Mouse (Mus musculus) kidney, embryonic 14.5 days (tissue): ENCODE results near the gene Lrpprc. TPM values are rescaled to one million over a fixed set of nuclear protein-coding genes. Genes with fewer than 3 reads are reported as not detected.

Source experiments
- ATAC-seq: fragments of 200-750 bp; cut with Nextera tagmentation; 2 replicates; pipeline ENCODE4 v1.8.0; 2017; ENCODE audit warnings: moderate number of reproducible peaks, mild to moderate bottlenecking, moderate TSS enrichment, moderate library complexity; ENCODE audit not compliant: low FRiP score, low TSS enrichment
- H3K27ac ChIP-seq: fragments of 300-500 bp; sonication (generic); 2 replicates; pipeline ENCODE4 v1.5.1; 2014; ENCODE audit warnings: low read depth, mild to moderate bottlenecking, low read length, moderate library complexity, mixed read lengths
- H3K27me3 ChIP-seq: fragments of 300-500 bp; sonication (generic); 2 replicates; pipeline ENCODE4 v1.6.1; 2014; ENCODE audit warnings: mild to moderate bottlenecking, low read length; ENCODE audit not compliant: control insufficient read depth, insufficient read depth
- H3K36me3 ChIP-seq: fragments of 300-500 bp; sonication (generic); 2 replicates; pipeline ENCODE4 v1.6.1; 2014; ENCODE audit warnings: low read length, mixed read lengths; ENCODE audit not compliant: control insufficient read depth, insufficient read depth
- H3K4me1 ChIP-seq: fragments of 300-500 bp; sonication (generic); 2 replicates; pipeline ENCODE4 v1.6.1; 2014; ENCODE audit warnings: low read length, mixed read lengths; ENCODE audit not compliant: control insufficient read depth, insufficient read depth
- H3K4me2 ChIP-seq: fragments of 300-500 bp; sonication (generic); replicated peaks from 2 replicates; pipeline ENCODE4 v1.6.1; 2014; ENCODE audit warnings: low read depth, mild to moderate bottlenecking, low read length
- H3K4me3 ChIP-seq: fragments of 300-500 bp; sonication (generic); 2 replicates; pipeline ENCODE4 v1.5.1; 2014; ENCODE audit warnings: mild to moderate bottlenecking, low read length
- H3K9ac ChIP-seq: fragments of 300-500 bp; sonication (generic); 2 replicates; pipeline ENCODE4 v1.6.1; 2014; ENCODE audit warnings: low read depth, mild to moderate bottlenecking, low read length, moderate library complexity
- H3K9me3 ChIP-seq: fragments of 300-500 bp; sonication (generic); 2 replicates; pipeline ENCODE4 v1.6.1; 2016; ENCODE audit warnings: low read length; ENCODE audit not compliant: control insufficient read depth
- WGBS: fragments of 180-500 bp; shearing (Covaris S2); extraction: QIAGEN DNeasy Blood & Tissue Kit; methylation state at CpG from one replicate; pipeline ENCODE4 v1.1.7; 2014; 5-methylcytosine and 5-hydroxymethylcytosine counted together
- polyA plus RNA-seq: library from polyadenylated mRNA; unstranded; fragments of >200 nt; fragmentation: Nextera tagmentation; extraction: Ambion mirVana; gene quantifications from 2 replicates; pipeline ENCODE4 v1.2.1, GENCODE M21; 2014

The Lrpprc gene
- polyA plus RNA-seq, 1 experiment from 2014 or later = 64.7 TPM

GRCm38 (mm10) chr17:84736719-84737118, 53.9 kb downstream of the Lrpprc start:
- H3K27me3 ChIP-seq = no peaks in the 10 kb centered on the region
- H3K36me3 ChIP-seq = peaks cover 22% of the 10 kb centered on the region; the same call in 1 of the 2 replicates
- no peaks in the 10 kb centered on the region for H3K9me3 ChIP-seq
- no peak overlapping the region for H3K4me3 ChIP-seq
- H3K27ac ChIP-seq = no peak overlapping the region
- no peak overlapping the region for H3K9ac ChIP-seq
- no peak overlapping the region for H3K4me2 ChIP-seq
- H3K4me1 ChIP-seq = no peaks in the 10 kb centered on the region
- 45% methylated on average over 9 of the region's 9 CpGs for WGBS
- no peak for ATAC-seq

GRCm38 (mm10) chr17:84732612-84733011, 58.0 kb downstream of the Lrpprc start:
- Histone ChIP-seq H3K36me3 (peaks cover 33% of the 10 kb centered on the region), H3K4me1 (no peaks in the 10 kb centered on the region), H3K9me3 (no peaks in the 10 kb centered on the region), H3K4me3 (no peak overlapping the region), H3K27ac (no peak overlapping the region), H3K4me2 (no peak overlapping the region), H3K9ac (no peak overlapping the region), H3K27me3 (no peaks in the 10 kb centered on the region)
- no peak for ATAC-seq
- 96% methylated on average over 8 of the region's 8 CpGs for WGBS

GRCm38 (mm10) chr17:84731361-84731760, 59.2 kb downstream of the Lrpprc start:
- ATAC-seq = no peak
- H3K36me3 ChIP-seq = peaks cover 34% of the 10 kb centered on the region
- H3K9me3 ChIP-seq = no peaks in the 10 kb centered on the region
- no peak overlapping the region for H3K9ac ChIP-seq
- no peak overlapping the region for H3K4me2 ChIP-seq
- H3K27me3 ChIP-seq = no peaks in the 10 kb centered on the region
- H3K4me1 ChIP-seq = no peaks in the 10 kb centered on the region
- WGBS = 81% methylated on average over 12 of the region's 12 CpGs
- H3K27ac ChIP-seq = no peak overlapping the region
- no peak overlapping the region for H3K4me3 ChIP-seq

- no peak overlapping the region for H3K27ac ChIP-seq
- ATAC-seq = no peak
- 85% methylated on average over 5 of the region's 5 CpGs for WGBS
- no peak overlapping the region for H3K4me2 ChIP-seq
- H3K27me3 ChIP-seq = no peaks in the 10 kb centered on the region
- no peaks in the 10 kb centered on the region for H3K4me1 ChIP-seq
- H3K9me3 ChIP-seq = no peaks in the 10 kb centered on the region
- no peak overlapping the region for H3K9ac ChIP-seq
- no peak overlapping the region for H3K4me3 ChIP-seq
- peaks cover 41% of the 10 kb centered on the region for H3K36me3 ChIP-seq
Observed at GRCm38 (mm10) chr17:84729140-84729539, 61.4 kb downstream of the Lrpprc start.

GRCm38 (mm10) chr17:84728201-84728911, 62.2 kb downstream of the Lrpprc start:
- Histone ChIP-seq H3K4me1 (no peaks in the 10 kb centered on the region), H3K4me3 (no peak overlapping the region), H3K9me3 (no peaks in the 10 kb centered on the region), H3K27me3 (no peaks in the 10 kb centered on the region), H3K4me2 (no peak overlapping the region), H3K9ac (no peak overlapping the region), H3K27ac (no peak overlapping the region), H3K36me3 (peaks cover 41% of the 10 kb centered on the region)
- 68% methylated on average over 1 of the region's 1 CpGs for WGBS
- ATAC-seq = no peak

GRCm38 (mm10) chr17:84725163-84725562, 65.4 kb downstream of the Lrpprc start:
- Histone ChIP-seq H3K36me3 (peaks cover 37% of the 10 kb centered on the region), H3K4me1 (no peaks in the 10 kb centered on the region), H3K27ac (no peak overlapping the region), H3K9ac (no peak overlapping the region), H3K9me3 (no peaks in the 10 kb centered on the region), H3K4me3 (no peak overlapping the region), H3K27me3 (no peaks in the 10 kb centered on the region), H3K4me2 (no peak overlapping the region)
- WGBS = 96% methylated on average over 3 of the region's 3 CpGs
- no peak for ATAC-seq

- H3K4me1 ChIP-seq = no peaks in the 10 kb centered on the region
- H3K9ac ChIP-seq = no peak overlapping the region
- no peak for ATAC-seq
- peaks cover 32% of the 10 kb centered on the region for H3K36me3 ChIP-seq
- WGBS = 54% methylated on average over 9 of the region's 9 CpGs
- H3K27me3 ChIP-seq = no peaks in the 10 kb centered on the region
- no peak overlapping the region for H3K4me2 ChIP-seq
- no peaks in the 10 kb centered on the region for H3K9me3 ChIP-seq
- no peak overlapping the region; the same call in 1 of the 2 replicates for H3K27ac ChIP-seq
- no peak overlapping the region for H3K4me3 ChIP-seq
Observed at GRCm38 (mm10) chr17:84724028-84724427, 66.6 kb downstream of the Lrpprc start.

- Histone ChIP-seq H3K27me3 (no peaks in the 10 kb centered on the region), H3K9me3 (no peaks in the 10 kb centered on the region), H3K27ac (no peak overlapping the region), H3K4me1 (no peaks in the 10 kb centered on the region), H3K4me2 (no peak overlapping the region), H3K36me3 (peaks cover 18% of the 10 kb centered on the region), H3K9ac (no peak overlapping the region), H3K4me3 (no peak overlapping the region)
- ATAC-seq = no peak
- WGBS = 81% methylated on average over 3 of the region's 3 CpGs
Observed at GRCm38 (mm10) chr17:84719105-84719504, 71.5 kb downstream of the Lrpprc start.

- Histone ChIP-seq H3K27me3 (no peaks in the 10 kb centered on the region), H3K36me3 (peaks cover 18% of the 10 kb centered on the region), H3K4me3 (no peak overlapping the region), H3K4me2 (no peak overlapping the region), H3K9me3 (no peaks in the 10 kb centered on the region), H3K9ac (no peak overlapping the region), H3K4me1 (no peaks in the 10 kb centered on the region), H3K27ac (no peak overlapping the region)
- 83% methylated on average over 5 of the region's 5 CpGs for WGBS
- no peak for ATAC-seq
Observed at GRCm38 (mm10) chr17:84717416-84717815, 73.2 kb downstream of the Lrpprc start.
